Mouse (Mus musculus) erythroblast, embryonic 14.5 days (primary cell): ENCODE results near the gene Ehd4.

Experiments
- GATA1 ChIP-seq: IDR thresholded peaks from 2 replicates; pipeline ENCODE4 v1.6.1; 2012; ENCODE audit warnings: low read length, inconsistent platforms, mixed read lengths
- TAL1 ChIP-seq: IDR thresholded peaks from 3 replicates; pipeline ENCODE4 v1.6.1; 2012; ENCODE audit warnings: low read length, inconsistent platforms, mixed read lengths

- no peak for TF ChIP-seq GATA1
- no peak for TF ChIP-seq TAL1
Observed at GRCm38 (mm10) chr2:120142336-120142735, 12.1 kb downstream of the Ehd4 start.
